Mouse (Mus musculus): ENCODE results near the gene Ccdc182. TPM values are rescaled to one million over a fixed set of nuclear protein-coding genes. Genes with fewer than 3 reads are reported as not detected.

Gene Ccdc182
- polyA plus RNA-seq, 1 experiment from 2014 or later = not detected

GRCm38 (mm10) chr11:88279006-88279405, 14.9 kb upstream of the Ccdc182 start:
- Histone ChIP-seq H3K4me3 (ENCODE audit: low read depth, low read length) (no peak overlapping the region), H3K9me3 (ENCODE audit: low read length) (peaks cover 4% of the 10 kb centered on the region; the same call in 1 of the 2 replicates), H3K27me3 (ENCODE audit: insufficient read depth, low read length) (peaks cover 26% of the 10 kb centered on the region), H3K4me2 (ENCODE audit: low read depth, low read length) (no peak overlapping the region), H3K27ac (ENCODE audit: low read depth) (no peak overlapping the region), H3K4me1 (ENCODE audit: insufficient read depth) (no peaks in the 10 kb centered on the region), H3K9ac (replicated peaks) (no peak overlapping the region), H3K36me3 (replicated peaks; ENCODE audit: insufficient read depth, low read length) (no peaks in the 10 kb centered on the region)
- DNase-seq (no peak), ATAC-seq (no peak)
- 50% methylated on average over 4 of the region's 4 CpGs for WGBS (ENCODE audit: insufficient replicate concordance)
- no peak for TF ChIP-seq CTCF (IDR thresholded peaks at IDR 0.05; ENCODE audit: low read depth)
- no peak for TF ChIP-seq EP300 (IDR thresholded peaks at IDR 0.05; ENCODE audit: low read depth)

DNA sequence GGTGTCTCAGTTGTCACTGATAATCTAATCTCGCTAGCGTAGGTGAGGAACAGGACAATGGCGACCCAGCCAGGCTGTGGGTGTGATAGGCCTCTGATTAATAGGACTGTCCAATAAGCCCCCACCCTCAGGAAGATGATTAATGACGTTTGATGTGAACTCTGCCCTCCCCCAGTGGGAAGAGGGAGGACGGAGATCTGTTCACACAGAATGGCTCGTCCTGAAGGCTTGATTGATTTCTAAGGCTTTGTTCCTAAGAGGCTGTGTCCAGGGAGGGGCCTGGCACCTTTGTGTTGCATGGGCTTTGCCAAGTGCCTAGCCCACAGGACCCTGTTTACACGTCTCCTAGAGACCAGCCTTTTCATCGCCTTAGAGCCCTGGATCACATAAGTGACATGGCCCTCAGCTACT, 13.4 kb upstream of the Ccdc182 start:
- Histone ChIP-seq H3K9ac (replicated peaks) (no peak overlapping the region), H3K9me3 (ENCODE audit: low read length) (peaks cover 4% of the 10 kb centered on the region; the same call in 1 of the 2 replicates), H3K36me3 (replicated peaks; ENCODE audit: insufficient read depth, low read length) (no peaks in the 10 kb centered on the region), H3K4me2 (ENCODE audit: low read depth, low read length) (no peak overlapping the region), H3K27me3 (ENCODE audit: insufficient read depth, low read length) (peaks cover 16% of the 10 kb centered on the region), H3K27ac (ENCODE audit: low read depth) (no peak overlapping the region), H3K4me3 (ENCODE audit: low read depth, low read length) (no peak overlapping the region), H3K4me1 (ENCODE audit: insufficient read depth) (no peaks in the 10 kb centered on the region)
- TF ChIP-seq CTCF (IDR thresholded peaks at IDR 0.05; ENCODE audit: low read depth) = no peak
- no peak for TF ChIP-seq EP300 (IDR thresholded peaks at IDR 0.05; ENCODE audit: low read depth)
- 64% methylated on average over 8 of the region's 8 CpGs for WGBS (ENCODE audit: insufficient replicate concordance)
- ATAC-seq = no peak
- DNase-seq = no peak

GRCm38 (mm10) chr11:88281428-88282119, 12.3 kb upstream of the Ccdc182 start:
- Histone ChIP-seq H3K27ac (ENCODE audit: low read depth) (no peak overlapping the region), H3K9me3 (ENCODE audit: low read length) (peaks cover 4% of the 10 kb centered on the region; the same call in 1 of the 2 replicates), H3K9ac (replicated peaks) (no peak overlapping the region), H3K4me3 (ENCODE audit: low read depth, low read length) (no peak overlapping the region), H3K36me3 (replicated peaks; ENCODE audit: insufficient read depth, low read length) (no peaks in the 10 kb centered on the region), H3K27me3 (ENCODE audit: insufficient read depth, low read length) (peaks cover 8% of the 10 kb centered on the region; the same call in 1 of the 2 replicates), H3K4me1 (ENCODE audit: insufficient read depth) (no peaks in the 10 kb centered on the region), H3K4me2 (ENCODE audit: low read depth, low read length) (no peak overlapping the region)
- DNase-seq (no peak), ATAC-seq (no peak)
- TF ChIP-seq CTCF (IDR thresholded peaks at IDR 0.05; ENCODE audit: low read depth) (peak; percentile 47), EP300 (IDR thresholded peaks at IDR 0.05; ENCODE audit: low read depth) (no peak)
- WGBS (ENCODE audit: insufficient replicate concordance) = 71% methylated on average over 8 of the region's 8 CpGs

DNA sequence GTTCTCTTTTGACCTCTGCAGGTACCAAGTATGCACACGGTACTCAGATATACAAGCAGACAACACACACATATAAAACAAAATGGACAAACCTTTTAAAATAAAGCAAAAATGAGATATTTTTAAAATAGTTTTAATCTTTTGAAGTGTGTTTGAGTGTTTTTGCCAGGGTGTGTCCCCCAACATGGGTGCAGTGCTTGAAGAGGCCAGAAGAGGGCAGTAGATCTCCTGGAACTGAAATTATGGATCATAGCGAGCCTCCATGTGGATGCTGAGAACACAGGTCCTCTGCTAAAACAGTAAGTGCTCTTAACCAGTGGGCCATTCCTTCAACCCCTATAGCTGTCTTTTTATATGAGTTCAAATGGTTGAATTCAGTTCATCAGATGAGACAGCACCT, 11.3 kb upstream of the Ccdc182 start:
- no peak for DNase-seq
- H3K36me3 ChIP-seq (replicated peaks; ENCODE audit: insufficient read depth, low read length) = no peaks in the 10 kb centered on the region
- H3K27me3 ChIP-seq (ENCODE audit: insufficient read depth, low read length) = peaks cover 7% of the 10 kb centered on the region; the same call in 1 of the 2 replicates
- no peaks in the 10 kb centered on the region for H3K4me1 ChIP-seq (ENCODE audit: insufficient read depth)
- H3K9me3 ChIP-seq (ENCODE audit: low read length) = peaks cover 4% of the 10 kb centered on the region; the same call in 1 of the 2 replicates
- H3K4me2 ChIP-seq (ENCODE audit: low read depth, low read length) = no peak overlapping the region
- no peak overlapping the region for H3K4me3 ChIP-seq (ENCODE audit: low read depth, low read length)
- H3K27ac ChIP-seq (ENCODE audit: low read depth) = no peak overlapping the region
- no peak for ATAC-seq
- TF ChIP-seq EP300 (IDR thresholded peaks at IDR 0.05; ENCODE audit: low read depth) (no peak), CTCF (IDR thresholded peaks at IDR 0.05; ENCODE audit: low read depth) (peak; percentile 41; the same call in 1 of the 2 replicates)
- no peak overlapping the region for H3K9ac ChIP-seq (replicated peaks)
- 97% methylated on average over 2 of the region's 2 CpGs for WGBS (ENCODE audit: insufficient replicate concordance)

GRCm38 (mm10) chr11:88286019-88286418, 7.8 kb upstream of the Ccdc182 start:
- Histone ChIP-seq H3K4me1 (ENCODE audit: insufficient read depth) (no peaks in the 10 kb centered on the region), H3K9ac (replicated peaks) (no peak overlapping the region), H3K9me3 (ENCODE audit: low read length) (peaks cover 4% of the 10 kb centered on the region; the same call in 1 of the 2 replicates), H3K4me3 (ENCODE audit: low read depth, low read length) (no peak overlapping the region), H3K36me3 (replicated peaks; ENCODE audit: insufficient read depth, low read length) (no peaks in the 10 kb centered on the region), H3K27ac (ENCODE audit: low read depth) (no peak overlapping the region), H3K27me3 (ENCODE audit: insufficient read depth, low read length) (peaks cover 14% of the 10 kb centered on the region), H3K4me2 (ENCODE audit: low read depth, low read length) (no peak overlapping the region)
- ATAC-seq = no peak
- WGBS (ENCODE audit: insufficient replicate concordance) = 70% methylated on average over 8 of the region's 8 CpGs
- DNase-seq = no peak
- no peak for TF ChIP-seq CTCF (IDR thresholded peaks at IDR 0.05; ENCODE audit: low read depth)
- no peak for TF ChIP-seq EP300 (IDR thresholded peaks at IDR 0.05; ENCODE audit: low read depth)

DNA sequence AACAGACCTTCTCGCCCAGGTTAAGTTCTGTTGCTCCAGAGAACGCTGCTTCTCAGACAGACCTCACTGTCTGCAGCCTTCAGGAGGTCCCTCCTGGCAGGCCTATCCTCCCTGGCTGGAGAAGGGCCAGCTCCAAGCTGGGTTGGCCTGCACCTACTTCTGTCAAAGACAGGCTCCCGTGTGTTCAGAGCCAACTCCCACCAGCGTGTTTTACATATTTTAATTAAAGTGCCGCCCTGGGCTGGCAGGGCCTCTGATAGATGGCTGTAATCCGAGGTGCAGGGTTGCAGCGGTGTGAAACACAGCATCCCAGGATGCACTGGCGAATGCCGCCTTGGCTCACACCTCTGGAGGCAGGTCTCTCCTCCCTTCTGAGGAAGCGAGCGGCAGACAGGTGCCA, 5.5 kb upstream of the Ccdc182 start:
- Histone ChIP-seq H3K27ac (ENCODE audit: low read depth) (no peak overlapping the region), H3K9me3 (ENCODE audit: low read length) (no peaks in the 10 kb centered on the region), H3K4me3 (ENCODE audit: low read depth, low read length) (no peak overlapping the region), H3K4me2 (ENCODE audit: low read depth, low read length) (no peak overlapping the region), H3K4me1 (ENCODE audit: insufficient read depth) (no peaks in the 10 kb centered on the region), H3K27me3 (ENCODE audit: insufficient read depth, low read length) (peaks cover 22% of the 10 kb centered on the region), H3K9ac (replicated peaks) (no peak overlapping the region), H3K36me3 (replicated peaks; ENCODE audit: insufficient read depth, low read length) (no peaks in the 10 kb centered on the region)
- no peak for TF ChIP-seq CTCF (IDR thresholded peaks at IDR 0.05; ENCODE audit: low read depth)
- TF ChIP-seq EP300 (IDR thresholded peaks at IDR 0.05; ENCODE audit: low read depth) = no peak
- no peak for ATAC-seq
- WGBS (ENCODE audit: insufficient replicate concordance) = 55% methylated on average over 11 of the region's 11 CpGs
- DNase-seq = no peak
